Mouse (Mus musculus): ENCODE results near the gene Nhlrc4.

- TF ChIP-seq GATA1 (IDR thresholded peaks at IDR 0.05; ENCODE audit: low read length) (no peak), TAL1 (IDR thresholded peaks at IDR 0.05; ENCODE audit: low read length) (no peak)
Observed at GRCm38 (mm10) chr17:25916931-25917647, 27.7 kb downstream of the Nhlrc4 start.
